Mouse (Mus musculus): ENCODE measurements around the gene Irs1. TPM values are rescaled to one million over a fixed set of nuclear protein-coding genes. Genes with fewer than 3 reads are reported as not detected.
A peak's percentile ranks its signal among the peaks of the same experiment; 100 is the strongest.

Gene Irs1
- polyA plus RNA-seq, 1 experiment: 1.1 TPM

- Histone ChIP-seq H3K4me3 (ENCODE audit: low read depth, low read length) (no peak overlapping the region), H3K36me3 (ENCODE audit: control insufficient read depth, insufficient read depth, low read length) (no peaks in the 10 kb centered on the region), H3K27ac (ENCODE audit: insufficient read depth, low read depth, low read length) (no peak overlapping the region), H3K4me1 (ENCODE audit: control insufficient read depth, insufficient read depth, insufficient read length, low read length) (no peaks in the 10 kb centered on the region), H3K27me3 (ENCODE audit: control insufficient read depth, insufficient read depth, low read length) (no peaks in the 10 kb centered on the region)
- TF ChIP-seq CTCF (IDR thresholded peaks at IDR 0.05; ENCODE audit: extremely low read depth, insufficient read length, insufficient replicate concordance, low read depth, low read length) (no peak), POLR2A (IDR thresholded peaks at IDR 0.05; ENCODE audit: low read depth, low read length) (no peak)
- 33% methylated on average over 4 of the region's 4 CpGs for WGBS
Observed at GRCm38 (mm10) chr1:82324131-82324785, 33.0 kb upstream of the Irs1 start.

- 87% methylated on average over 1 of the region's 1 CpGs for WGBS
- Histone ChIP-seq H3K4me1 (ENCODE audit: control insufficient read depth, insufficient read depth, insufficient read length, low read length) (peaks cover 3% of the 10 kb centered on the region; the same call in 1 of the 2 replicates), H3K27me3 (ENCODE audit: control insufficient read depth, insufficient read depth, low read length) (no peaks in the 10 kb centered on the region), H3K4me3 (ENCODE audit: low read depth, low read length) (no peak overlapping the region), H3K27ac (ENCODE audit: insufficient read depth, low read depth, low read length) (no peak overlapping the region), H3K36me3 (ENCODE audit: control insufficient read depth, insufficient read depth, low read length) (no peaks in the 10 kb centered on the region)
- TF ChIP-seq POLR2A (IDR thresholded peaks at IDR 0.05; ENCODE audit: low read depth, low read length): no peak
- no peak for TF ChIP-seq CTCF (IDR thresholded peaks at IDR 0.05; ENCODE audit: extremely low read depth, insufficient read length, insufficient replicate concordance, low read depth, low read length)
Observed at GRCm38 (mm10) chr1:82321441-82321840, 30.2 kb upstream of the Irs1 start.

- TF ChIP-seq POLR2A (IDR thresholded peaks at IDR 0.05; ENCODE audit: low read depth, low read length): no peak
- no peak for TF ChIP-seq CTCF (IDR thresholded peaks at IDR 0.05; ENCODE audit: extremely low read depth, insufficient read length, insufficient replicate concordance, low read depth, low read length)
- WGBS: 92% methylated on average over 10 of the region's 10 CpGs
- Histone ChIP-seq H3K4me3 (ENCODE audit: low read depth, low read length) (no peak overlapping the region), H3K27ac (ENCODE audit: insufficient read depth, low read depth, low read length) (no peak overlapping the region), H3K27me3 (ENCODE audit: control insufficient read depth, insufficient read depth, low read length) (no peaks in the 10 kb centered on the region), H3K4me1 (ENCODE audit: control insufficient read depth, insufficient read depth, insufficient read length, low read length) (peaks cover 4% of the 10 kb centered on the region; the same call in 1 of the 2 replicates), H3K36me3 (ENCODE audit: control insufficient read depth, insufficient read depth, low read length) (no peaks in the 10 kb centered on the region)
Observed at GRCm38 (mm10) chr1:82320864-82321263, 29.6 kb upstream of the Irs1 start.

- H3K36me3 ChIP-seq (ENCODE audit: control insufficient read depth, insufficient read depth, low read length): no peaks in the 10 kb centered on the region
- no peak overlapping the region for H3K27ac ChIP-seq (ENCODE audit: insufficient read depth, low read depth, low read length)
- H3K27me3 ChIP-seq (ENCODE audit: control insufficient read depth, insufficient read depth, low read length): no peaks in the 10 kb centered on the region
- TF ChIP-seq CTCF (IDR thresholded peaks at IDR 0.05; ENCODE audit: extremely low read depth, insufficient read length, insufficient replicate concordance, low read depth, low read length) (no peak), POLR2A (IDR thresholded peaks at IDR 0.05; ENCODE audit: low read depth, low read length) (no peak)
- WGBS: 75% methylated on average over 6 of the region's 6 CpGs
- H3K4me1 ChIP-seq (ENCODE audit: control insufficient read depth, insufficient read depth, insufficient read length, low read length): peaks cover 4% of the 10 kb centered on the region; the same call in 1 of the 2 replicates
- H3K4me3 ChIP-seq (ENCODE audit: low read depth, low read length): no peak overlapping the region
Observed at GRCm38 (mm10) chr1:82320456-82320855, 29.2 kb upstream of the Irs1 start.

GRCm38 (mm10) chr1:82316746-82317126 is 25.5 kb upstream of the Irs1 start:
- under 1% methylated on average over 26 of the region's 26 CpGs for WGBS
- Histone ChIP-seq H3K4me1 (ENCODE audit: control insufficient read depth, insufficient read depth, insufficient read length, low read length) (peaks cover 4% of the 10 kb centered on the region; the same call in 1 of the 2 replicates), H3K27me3 (ENCODE audit: control insufficient read depth, insufficient read depth, low read length) (no peaks in the 10 kb centered on the region), H3K4me3 (ENCODE audit: low read depth, low read length) (peak overlapping the region; percentile 91), H3K27ac (ENCODE audit: insufficient read depth, low read depth, low read length) (peak overlapping the region; percentile 71), H3K36me3 (ENCODE audit: control insufficient read depth, insufficient read depth, low read length) (no peaks in the 10 kb centered on the region)
- TF ChIP-seq POLR2A (IDR thresholded peaks at IDR 0.05; ENCODE audit: low read depth, low read length) (no peak), CTCF (IDR thresholded peaks at IDR 0.05; ENCODE audit: extremely low read depth, insufficient read length, insufficient replicate concordance, low read depth, low read length) (no peak)

GRCm38 (mm10) chr1:82316111-82316745 is 25.0 kb upstream of the Irs1 start, which contains the start of gene Rhbdd1:
Gene Rhbdd1, plus strand, starts transcription at chr1:82316452.
- Histone ChIP-seq H3K27ac (ENCODE audit: insufficient read depth, low read depth, low read length) (peak within 1 kb of the TSS; percentile 71), H3K27me3 (ENCODE audit: control insufficient read depth, insufficient read depth, low read length) (no peaks in the 10 kb centered on the region), H3K4me3 (ENCODE audit: low read depth, low read length) (peak within 1 kb of the TSS; percentile 91), H3K4me1 (ENCODE audit: control insufficient read depth, insufficient read depth, insufficient read length, low read length) (peaks cover 4% of the 10 kb centered on the region; the same call in 1 of the 2 replicates), H3K36me3 (ENCODE audit: control insufficient read depth, insufficient read depth, low read length) (no peaks in the 10 kb centered on the region)
- 5% methylated on average over 47 of the region's 47 CpGs for WGBS
- TF ChIP-seq CTCF (IDR thresholded peaks at IDR 0.05; ENCODE audit: extremely low read depth, insufficient read length, insufficient replicate concordance, low read depth, low read length): no peak; the same call in 1 of the 2 replicates
- TF ChIP-seq POLR2A (IDR thresholded peaks at IDR 0.05; ENCODE audit: low read depth, low read length): peak; percentile 73

GRCm38 (mm10) chr1:82304483-82304882 is 13.3 kb upstream of the Irs1 start:
- Histone ChIP-seq H3K36me3 (ENCODE audit: control insufficient read depth, insufficient read depth, low read length) (no peaks in the 10 kb centered on the region), H3K27ac (ENCODE audit: insufficient read depth, low read depth, low read length) (no peak overlapping the region), H3K4me1 (ENCODE audit: control insufficient read depth, insufficient read depth, insufficient read length, low read length) (no peaks in the 10 kb centered on the region), H3K27me3 (ENCODE audit: control insufficient read depth, insufficient read depth, low read length) (no peaks in the 10 kb centered on the region; the same call in 1 of the 2 replicates), H3K4me3 (ENCODE audit: low read depth, low read length) (no peak overlapping the region)
- 61% methylated on average over 3 of the region's 3 CpGs for WGBS
- TF ChIP-seq POLR2A (IDR thresholded peaks at IDR 0.05; ENCODE audit: low read depth, low read length): no peak
- TF ChIP-seq CTCF (IDR thresholded peaks at IDR 0.05; ENCODE audit: extremely low read depth, insufficient read length, insufficient replicate concordance, low read depth, low read length): no peak
